Mouse (Mus musculus) MEL (cell line): ENCODE measurements around the gene Sema3b.

Source experiments
- CHD1 ChIP-seq: IDR thresholded peaks from 2 replicates; pipeline ENCODE4 v1.6.1; 2012; ENCODE audit warnings: low read depth, mild to moderate bottlenecking, inconsistent platforms, low read length, improper control_type of control experiment
- CTCF ChIP-seq, 3 experiments: IDR thresholded peaks in 2 of 3; conservative IDR thresholded peaks in 1 of 3; 2 replicates each; pipeline ENCODE4 v1.5.1; 2011 to 2012; ENCODE audit warnings: low read length in 3 of 3, low read depth in 2 of 3, mild to moderate bottlenecking in 2 of 3, improper control_type of control experiment in 1 of 3, inconsistent platforms in 1 of 3, mixed read lengths in 1 of 3, moderate library complexity in 1 of 3; ENCODE audit not compliant: control insufficient read depth in 1 of 3, insufficient read depth in 1 of 3, poor library complexity in 1 of 3, severe bottlenecking in 1 of 3
- EP300 ChIP-seq, 2 experiments: IDR thresholded peaks; 2 replicates each; pipeline ENCODE4 v1.6.1; 2011; ENCODE audit warnings: improper control_type of control experiment in 2 of 2, low read length in 2 of 2, low read depth in 1 of 2, mild to moderate bottlenecking in 1 of 2
- ETS1 ChIP-seq: IDR thresholded peaks from 2 replicates; pipeline ENCODE4 v1.6.1; 2012; ENCODE audit warnings: low read depth, mild to moderate bottlenecking, inconsistent platforms, low read length, improper control_type of control experiment, moderate library complexity
- GABPA ChIP-seq: IDR thresholded peaks from 2 replicates; pipeline ENCODE4 v1.6.1; 2012; ENCODE audit warnings: low read depth, mild to moderate bottlenecking, inconsistent platforms, low read length, improper control_type of control experiment, moderate library complexity
- GATA1 ChIP-seq: IDR thresholded peaks from 2 replicates; pipeline ENCODE4 v1.6.1; 2011; ENCODE audit warnings: low read depth, low read length, improper control_type of control experiment
- MYC ChIP-seq: IDR thresholded peaks from 2 replicates; pipeline ENCODE4 v1.6.1; 2011; ENCODE audit warnings: low read depth, mild to moderate bottlenecking, low read length, improper control_type of control experiment, moderate library complexity
- POLR2A ChIP-seq, 2 experiments: IDR thresholded peaks; 2 replicates each; pipeline ENCODE4 v1.6.1; 2011 to 2012; ENCODE audit warnings: low read length in 2 of 2, mild to moderate bottlenecking in 2 of 2, control low read depth in 1 of 2, improper control_type of control experiment in 1 of 2, low read depth in 1 of 2, moderate library complexity in 1 of 2; ENCODE audit not compliant: control insufficient read depth in 1 of 2, insufficient read depth in 1 of 2, poor library complexity in 1 of 2
- TAL1 ChIP-seq: IDR thresholded peaks from 2 replicates; pipeline ENCODE4 v1.6.1; 2012; ENCODE audit warnings: mild to moderate bottlenecking, inconsistent platforms, low read length, moderate library complexity, mixed read lengths
- UBTF ChIP-seq: IDR thresholded peaks from 2 replicates; pipeline ENCODE4 v1.6.1; 2012; ENCODE audit warnings: low read depth, mild to moderate bottlenecking, inconsistent platforms, low read length, improper control_type of control experiment, moderate library complexity, borderline replicate concordance; ENCODE audit not compliant: insufficient read depth
- USF1 ChIP-seq: IDR thresholded peaks from 2 replicates; pipeline ENCODE4 v1.6.1; 2014; ENCODE audit warnings: low read depth, mild to moderate bottlenecking, inconsistent platforms, low read length, improper control_type of control experiment, moderate library complexity
- USF2 ChIP-seq, 2 experiments: IDR thresholded peaks; 2 replicates each; pipeline ENCODE4 v1.6.1; 2011 to 2012; ENCODE audit warnings: improper control_type of control experiment in 2 of 2, low read length in 2 of 2, borderline replicate concordance in 1 of 2, inconsistent platforms in 1 of 2, low read depth in 1 of 2, mild to moderate bottlenecking in 1 of 2; ENCODE audit not compliant: insufficient read depth in 1 of 2

GRCm38 (mm10) chr9:107607036-107607435 lies 2.0 kb downstream of the Sema3b start:
- TF ChIP-seq EP300 (IDR thresholded peaks at IDR 0.05; ENCODE audit: low read depth in 1 of 2, low read length in 2 of 2) = no peak
- no peak for TF ChIP-seq GATA1
- TF ChIP-seq CTCF (IDR thresholded peaks at IDR 0.05 in 2 of 3, conservative IDR thresholded peaks at IDR 0.05 in 1 of 3; ENCODE audit: control insufficient read depth in 1 of 3, insufficient read depth in 1 of 3, low read depth in 2 of 3, low read length in 3 of 3, poor library complexity in 1 of 3, severe bottlenecking in 1 of 3) = no peak
- no peak for TF ChIP-seq UBTF
- TF ChIP-seq CHD1 = no peak
- no peak for TF ChIP-seq USF1
- no peak for TF ChIP-seq POLR2A (IDR thresholded peaks at IDR 0.05; ENCODE audit: control insufficient read depth in 1 of 2, insufficient read depth in 1 of 2, low read depth in 1 of 2, low read length in 2 of 2, poor library complexity in 1 of 2)
- TF ChIP-seq MYC = no peak
- TF ChIP-seq ETS1 = no peak
- no peak for TF ChIP-seq GABPA
- no peak for TF ChIP-seq TAL1
- TF ChIP-seq USF2 (IDR thresholded peaks at IDR 0.05; ENCODE audit: borderline replicate concordance in 1 of 2, insufficient read depth in 1 of 2, low read depth in 1 of 2, low read length in 2 of 2) = no peak
